Mouse (Mus musculus) bone marrow macrophage, adult 2 months (primary cell): ENCODE data around the gene Lgals3bp.

Experiments
- CTCF ChIP-seq: IDR thresholded peaks from 2 replicates; pipeline ENCODE4 v1.5.1; 2012; ENCODE audit warnings: low read depth, mild to moderate bottlenecking, low read length, moderate library complexity
- POLR2A ChIP-seq: IDR thresholded peaks from 2 replicates; pipeline ENCODE4 v1.6.1; 2012; ENCODE audit warnings: mild to moderate bottlenecking, low read depth, low read length, borderline replicate concordance

- no peak for TF ChIP-seq POLR2A
- no peak for TF ChIP-seq CTCF
These were observed 45.5 kb upstream of the Lgals3bp start for GRCm38 (mm10) chr11:118447346-118447745.
